Mouse (Mus musculus): ENCODE data around the gene Tenm4.

Tenm4 gene

GRCm38 (mm10) chr7:96356285-96356811 lies 185.3 kb downstream of the Tenm4 start:
- no peak for DNase-seq

- DNase-seq, result peak; percentile 11
These were observed 186.5 kb downstream of the Tenm4 start for GRCm38 (mm10) chr7:96357550-96357949.

- DNase-seq, result no peak
These were observed 192.3 kb downstream of the Tenm4 start for GRCm38 (mm10) chr7:96363311-96363710.

GRCm38 (mm10) chr7:96369947-96370346 lies 198.9 kb downstream of the Tenm4 start:
- DNase-seq, result no peak

GRCm38 (mm10) chr7:96374004-96374663 lies 203.1 kb downstream of the Tenm4 start:
- DNase-seq, result no peak

- no peak for DNase-seq
These were observed 204.5 kb downstream of the Tenm4 start for GRCm38 (mm10) chr7:96375507-96375906.

- DNase-seq, result no peak
These were observed 212.9 kb downstream of the Tenm4 start for GRCm38 (mm10) chr7:96383686-96384528.

- DNase-seq, result no peak
These were observed 213.9 kb downstream of the Tenm4 start for GRCm38 (mm10) chr7:96384726-96385500.

GRCm38 (mm10) chr7:96385850-96386249 lies 214.8 kb downstream of the Tenm4 start:
- no peak for DNase-seq

GRCm38 (mm10) chr7:96390034-96390670 lies 219.1 kb downstream of the Tenm4 start:
- no peak for DNase-seq

GRCm38 (mm10) chr7:96390894-96391293 lies 219.8 kb downstream of the Tenm4 start:
- DNase-seq, result no peak

- DNase-seq, result no peak
These were observed 220.9 kb downstream of the Tenm4 start for GRCm38 (mm10) chr7:96391797-96392472.

GRCm38 (mm10) chr7:96392600-96392999 lies 221.6 kb downstream of the Tenm4 start:
- no peak for DNase-seq

- no peak for DNase-seq
These were observed 226.9 kb downstream of the Tenm4 start for GRCm38 (mm10) chr7:96397940-96398339.

GRCm38 (mm10) chr7:96400411-96400810 lies 229.4 kb downstream of the Tenm4 start:
- DNase-seq, result no peak

- DNase-seq, result no peak
These were observed 235.7 kb downstream of the Tenm4 start for GRCm38 (mm10) chr7:96406630-96407214.

- DNase-seq, result no peak
These were observed 237.3 kb downstream of the Tenm4 start for GRCm38 (mm10) chr7:96408161-96408889.

- DNase-seq, result no peak
These were observed 238.4 kb downstream of the Tenm4 start for GRCm38 (mm10) chr7:96409323-96409880.

GRCm38 (mm10) chr7:96413822-96414221 lies 242.8 kb downstream of the Tenm4 start:
- DNase-seq, result no peak

- no peak for DNase-seq
These were observed 243.4 kb downstream of the Tenm4 start for GRCm38 (mm10) chr7:96414290-96415055.

Measured in thymus, postnatal 4 days (tissue).